In genomic region chr6:55487726-55488125, GRCm38 (mm10) we compare ENCODE assay signal across 10 mouse cellular contexts. TPM values are rescaled to one million over a fixed set of nuclear protein-coding genes. Genes with fewer than 3 reads are reported as not detected.
DNase-seq lines count a peak whose midpoint lies in the region; ATAC-seq lines count a peak whose summit lies in the region.
"Had no signal": no experiment of that assay in that cellular context is flagged by ENCODE, and none has a peak within 500 bp of the region (broad histone marks: within the 10 kb centered on the region; RNA-seq: fewer than 3 reads in every experiment).

No protein-coding gene starts in this region.

- H3K4me2 ChIP-seq in hindbrain, embryonic 16.5 days (ENCODE audit: low read length), result no peak overlapping the region
- H3K4me2 ChIP-seq in embryonic facial prominence, embryonic 12.5 days (replicated peaks), result no peak overlapping the region

- 0 out of 2 replicates have a peak, but pooled peaks have one; percentile 18 for ATAC-seq in hindbrain, embryonic 16.5 days
- peak; percentile 65; the same call in 1 of the 2 replicates for ATAC-seq in embryonic facial prominence, embryonic 12.5 days (ENCODE audit: insufficient number of reproducible peaks, insufficient read depth, low FRiP score, low TSS enrichment)
- ATAC-seq in frontal cortex, adult (ENCODE audit: low TSS enrichment), result no peak

- no peak overlapping the region for H3K9ac ChIP-seq in hindbrain, embryonic 16.5 days (ENCODE audit: low read depth, low read length)
- no peak overlapping the region for H3K9ac ChIP-seq in embryonic facial prominence, embryonic 12.5 days

- H3K36me3 ChIP-seq in hindbrain, embryonic 16.5 days (ENCODE audit: control insufficient read depth, insufficient read depth, low read length), result peaks cover 18% of the 10 kb centered on the region
- peaks cover 82% of the 10 kb centered on the region for H3K36me3 ChIP-seq in hindbrain, embryonic 10.5 days
- no peaks in the 10 kb centered on the region for H3K36me3 ChIP-seq in embryonic facial prominence, embryonic 12.5 days

- H3K4me3 ChIP-seq in hindbrain, embryonic 16.5 days (ENCODE audit: low read length), result no peak overlapping the region
- H3K4me3 ChIP-seq in hindbrain, embryonic 10.5 days, result no peak overlapping the region
- H3K4me3 ChIP-seq in embryonic facial prominence, embryonic 12.5 days, result no peak overlapping the region

- no peak overlapping the region for H3K27ac ChIP-seq in hindbrain, embryonic 16.5 days (ENCODE audit: low read depth, low read length)
- H3K27ac ChIP-seq in hindbrain, embryonic 10.5 days, result no peak overlapping the region
- no peak overlapping the region for H3K27ac ChIP-seq in embryonic facial prominence, embryonic 12.5 days
- H3K27ac ChIP-seq: macrophage had no signal

- H3K27me3 ChIP-seq in hindbrain, embryonic 16.5 days (replicated peaks; ENCODE audit: control insufficient read depth, insufficient read depth, low read length), result no peaks in the 10 kb centered on the region
- no peaks in the 10 kb centered on the region for H3K27me3 ChIP-seq in hindbrain, embryonic 10.5 days (ENCODE audit: insufficient read depth, poor library complexity, severe bottlenecking)
- no peaks in the 10 kb centered on the region for H3K27me3 ChIP-seq in embryonic facial prominence, embryonic 12.5 days

- intact Hi-C loops in heart, postnatal 25 days (cut with DNase I), result loop anchor here (10.0 kb wide), 1 partner anchor 1427 kb away; no protein-coding TSS in a partner anchor

- WGBS in hindbrain, embryonic 16.5 days, result 61% methylated on average over 6 of the region's 6 CpGs
- WGBS in hindbrain, embryonic 10.5 days, result 77% methylated on average over 6 of the region's 6 CpGs
- WGBS in embryonic facial prominence, embryonic 12.5 days, result 64% methylated on average over 6 of the region's 6 CpGs

- peaks cover 21% of the 10 kb centered on the region for H3K4me1 ChIP-seq in hindbrain, embryonic 16.5 days (ENCODE audit: control insufficient read depth, insufficient read depth, low read depth, low read length)
- H3K4me1 ChIP-seq in hindbrain, embryonic 10.5 days (replicated peaks), result peaks cover 28% of the 10 kb centered on the region
- peaks cover 4% of the 10 kb centered on the region; the same call in 1 of the 2 replicates for H3K4me1 ChIP-seq in embryonic facial prominence, embryonic 12.5 days

- DNase-seq in hindbrain, embryonic 10.5 days (ENCODE audit: low spot score), result no peak
- peak; percentile 51 for DNase-seq in heart, postnatal 25 days (ENCODE audit: low spot score)
- DNase-seq in lung, postnatal 25 days (ENCODE audit: low spot score), result peak; percentile 69
- no peak for DNase-seq in c-Kit-positive CD71-positive TER-119-positive erythroid progenitor cells, embryonic 14.5 days (ENCODE audit: low spot score)
- no peak for DNase-seq in layer of hippocampus, adult 9-11 months
- DNase-seq: right cerebral cortex, postnatal 4 days had no signal

- no peaks in the 10 kb centered on the region for H3K9me3 ChIP-seq in hindbrain, embryonic 16.5 days (ENCODE audit: control insufficient read depth, low read length)
- no peaks in the 10 kb centered on the region for H3K9me3 ChIP-seq in hindbrain, embryonic 10.5 days
- H3K9me3 ChIP-seq in embryonic facial prominence, embryonic 12.5 days, result no peaks in the 10 kb centered on the region

RNA-seq across cellular contexts. Expression of gene Adcyap1r1, which starts 35.9 kb away (rescaled TPM):
- polyA plus RNA-seq in hindbrain, embryonic 16.5 days (2015; fragmentation: Nextera tagmentation; extraction: Ambion mirVana), result 67.1 and 74.8 TPM in 2 replicates
- polyA plus RNA-seq in hindbrain, embryonic 10.5 days (2016; fragmentation: Nextera tagmentation; extraction: Ambion mirVana), result 31.4 and 32.4 TPM in 2 replicates
- polyA plus RNA-seq in embryonic facial prominence, embryonic 12.5 days (2016; fragmentation: Nextera tagmentation; extraction: Ambion mirVana), result 4.1 and 4.2 TPM in 2 replicates
- total RNA-seq in heart, postnatal 25 days (2021), result 1 to 10 TPM; 5.1 to 5.4 TPM
- polyA plus RNA-seq: macrophage had no signal

Comparison
In these comparisons a context has a peak if more than half of its experiments do, and no peak if none do; other contexts are left out.
1. DNase-seq: peak in heart, postnatal 25 days (single experiment) and lung, postnatal 25 days (single experiment); none in hindbrain, embryonic 10.5 days (single experiment), c-Kit-positive CD71-positive TER-119-positive erythroid progenitor cells, embryonic 14.5 days (single experiment) and layer of hippocampus, adult 9-11 months (single experiment).